Mouse (Mus musculus) liver, embryonic 14.5 days (tissue): ENCODE measurements around the gene Il31ra. TPM values are rescaled to one million over a fixed set of nuclear protein-coding genes. Genes with fewer than 3 reads are reported as not detected.

Experiments used
- ATAC-seq: fragments of 200-750 bp; cut with Nextera tagmentation; 2 replicates; pipeline ENCODE4 v1.8.0; 2017; ENCODE audit warnings: moderate number of reproducible peaks, mild to moderate bottlenecking, moderate library complexity; ENCODE audit not compliant: insufficient read depth
- DNase-seq, 3 experiments: peaks; one replicate each; pipeline ENCODE4 v3.0.0-alpha.2; 2012 to 2013; ENCODE audit warnings: low read depth in 3 of 3, low spot score in 3 of 3
- H3K27ac ChIP-seq: fragments of 300-500 bp; sonication (generic); 2 replicates; pipeline ENCODE4 v1.5.1; 2014; ENCODE audit warnings: moderate library complexity, mild to moderate bottlenecking, control low read depth, inconsistent platforms
- H3K27me3 ChIP-seq: fragments of 300-500 bp; sonication (generic); 2 replicates; pipeline ENCODE4 v1.6.1; 2014; ENCODE audit warnings: mild to moderate bottlenecking, low read length, moderate library complexity; ENCODE audit not compliant: control insufficient read depth, insufficient read depth
- H3K36me3 ChIP-seq: fragments of 300-500 bp; sonication (generic); replicated peaks from 2 replicates; pipeline ENCODE4 v1.6.1; 2014; ENCODE audit warnings: low read depth; ENCODE audit not compliant: control insufficient read depth, insufficient read depth
- H3K4me1 ChIP-seq, 2 experiments: fragments of 200-500 bp in 1 of 2; fragments of 300-500 bp in 1 of 2; sonication (generic) in 1 of 2; replicated peaks; 2 replicates each; pipeline ENCODE4 v1.6.1; 2012 to 2014; ENCODE audit warnings: antibody characterized with exemption in 1 of 2, inconsistent platforms in 1 of 2, low read length in 1 of 2; ENCODE audit not compliant: control insufficient read depth in 2 of 2, insufficient read depth in 2 of 2
- H3K4me2 ChIP-seq: fragments of 300-500 bp; sonication (generic); 2 replicates; pipeline ENCODE4 v1.6.1; 2014; ENCODE audit warnings: low read depth, mild to moderate bottlenecking, control low read depth, moderate library complexity
- H3K4me3 ChIP-seq, 2 experiments: fragments of 200-500 bp in 1 of 2; fragments of 300-500 bp in 1 of 2; sonication (generic) in 1 of 2; 2 replicates each; pipeline ENCODE4 v1.5.1; 2012 to 2014; ENCODE audit warnings: low read depth in 2 of 2, low read length in 2 of 2, mild to moderate bottlenecking in 2 of 2, control low read depth in 1 of 2, inconsistent platforms in 1 of 2, moderate library complexity in 1 of 2; ENCODE audit not compliant: insufficient read depth in 1 of 2
- H3K9ac ChIP-seq: fragments of 300-500 bp; sonication (generic); replicated peaks from 2 replicates; pipeline ENCODE4 v1.6.1; 2014; ENCODE audit warnings: mild to moderate bottlenecking, control low read depth, moderate library complexity
- H3K9me3 ChIP-seq: fragments of 300-500 bp; sonication (generic); 2 replicates; pipeline ENCODE4 v1.6.1; 2016; ENCODE audit warnings: low read length, mixed read lengths; ENCODE audit not compliant: control insufficient read depth
- CTCF ChIP-seq: IDR thresholded peaks from 2 replicates; pipeline ENCODE4 v1.5.1; 2016; ENCODE audit warnings: antibody characterized with exemption, low read depth, control low read depth
- EP300 ChIP-seq: IDR thresholded peaks from 2 replicates; pipeline ENCODE4 v1.6.1; 2016; ENCODE audit warnings: antibody characterized with exemption, low read depth
- WGBS: fragments of 180-500 bp; shearing (Covaris S2); extraction: QIAGEN DNeasy Blood & Tissue Kit; methylation state at CpG from one replicate; pipeline ENCODE4 v1.1.7; 2014; ENCODE audit not compliant: insufficient replicate concordance; 5-methylcytosine and 5-hydroxymethylcytosine counted together
- polyA plus RNA-seq, 2 experiments: library from polyadenylated mRNA; depleted of rRNA in 1 of 2; stranded (reverse) in 1 of 2; unstranded in 1 of 2; fragments of >200 nt; fragmentation: Nextera tagmentation in 1 of 2; extraction: Ambion mirVana in 1 of 2; gene quantifications; 2 replicates each; pipeline versions ENCODE4 v1.2.1 to v1.2.3; 2012 to 2014

Il31ra gene
- polyA plus RNA-seq, 2 experiments, result 0.04 TPM; not detected in 1

- no peaks in the 10 kb centered on the region for H3K9me3 ChIP-seq
- ATAC-seq (no peak), DNase-seq (no peak)
- 28% methylated on average over 1 of the region's 1 CpGs for WGBS
- H3K4me1 ChIP-seq, result peaks cover 0 to 3% of the 10 kb centered on the region in 2 experiments; a peak in 1 of 4 replicates
- H3K36me3 ChIP-seq, result no peaks in the 10 kb centered on the region; the same call in 1 of the 2 replicates
- H3K4me3 ChIP-seq, result no peak overlapping the region
- H3K4me2 ChIP-seq, result no peak overlapping the region
- no peak overlapping the region for H3K9ac ChIP-seq
- TF ChIP-seq EP300 (no peak), CTCF (no peak)
- H3K27me3 ChIP-seq, result no peaks in the 10 kb centered on the region
- no peak overlapping the region for H3K27ac ChIP-seq
These were observed 101.9 kb downstream of the Il31ra start for GRCm38 (mm10) chr13:112492285-112492678.

- no peak for DNase-seq
- 74% methylated on average over 14 of the region's 14 CpGs for WGBS
- no peak overlapping the region for H3K27ac ChIP-seq
- H3K4me1 ChIP-seq, result peaks cover 0 to 3% of the 10 kb centered on the region in 2 experiments; a peak in 1 of 4 replicates
- H3K4me3 ChIP-seq, result no peak overlapping the region
- no peak for ATAC-seq
- TF ChIP-seq EP300 (no peak), CTCF (no peak)
- H3K36me3 ChIP-seq, result no peaks in the 10 kb centered on the region; the same call in 1 of the 2 replicates
- H3K9me3 ChIP-seq, result no peaks in the 10 kb centered on the region
- H3K4me2 ChIP-seq, result no peak overlapping the region
- no peak overlapping the region for H3K9ac ChIP-seq
- H3K27me3 ChIP-seq, result no peaks in the 10 kb centered on the region
These were observed 102.4 kb downstream of the Il31ra start for GRCm38 (mm10) chr13:112491636-112492284.

- Histone ChIP-seq H3K4me3 (no peak overlapping the region), H3K27ac (no peak overlapping the region), H3K9ac (no peak overlapping the region), H3K36me3 (no peaks in the 10 kb centered on the region; the same call in 1 of the 2 replicates), H3K9me3 (no peaks in the 10 kb centered on the region), H3K27me3 (no peaks in the 10 kb centered on the region), H3K4me2 (no peak overlapping the region), H3K4me1 (peaks cover 0 to 3% of the 10 kb centered on the region in 2 experiments; a peak in 1 of 4 replicates)
- ATAC-seq, result no peak
- peak in 1 of 3 experiments; percentile 6 for DNase-seq
- TF ChIP-seq EP300, result no peak
- TF ChIP-seq CTCF, result no peak
- WGBS, result 38% methylated on average over 3 of the region's 3 CpGs
These were observed 104.1 kb downstream of the Il31ra start for GRCm38 (mm10) chr13:112490036-112490435.

GRCm38 (mm10) chr13:112486676-112487075 lies 107.5 kb downstream of the Il31ra start:
- no peaks in the 10 kb centered on the region for H3K27me3 ChIP-seq
- peaks cover 0 to 3% of the 10 kb centered on the region in 2 experiments; a peak in 1 of 4 replicates for H3K4me1 ChIP-seq
- TF ChIP-seq EP300 (no peak), CTCF (no peak)
- no peak overlapping the region for H3K27ac ChIP-seq
- no peak overlapping the region for H3K4me3 ChIP-seq
- H3K9ac ChIP-seq, result no peak overlapping the region
- H3K9me3 ChIP-seq, result no peaks in the 10 kb centered on the region
- WGBS, result 74% methylated on average over 5 of the region's 5 CpGs
- no peak overlapping the region for H3K4me2 ChIP-seq
- DNase-seq, result no peak
- no peak for ATAC-seq
- no peaks in the 10 kb centered on the region; the same call in none of the 2 replicates for H3K36me3 ChIP-seq

GRCm38 (mm10) chr13:112486236-112486635 lies 107.9 kb downstream of the Il31ra start:
- no peak for TF ChIP-seq CTCF
- no peak for TF ChIP-seq EP300
- WGBS, result 68% methylated on average over 5 of the region's 5 CpGs
- no peak for DNase-seq

More at GRCm38 (mm10) chr13:112486236-112486635, 107.9 kb downstream of the Il31ra start:
- H3K4me2 ChIP-seq, result no peak overlapping the region
- no peak overlapping the region for H3K4me3 ChIP-seq
- H3K27ac ChIP-seq, result no peak overlapping the region
- no peaks in the 10 kb centered on the region for H3K27me3 ChIP-seq
- no peak overlapping the region for H3K9ac ChIP-seq
- peaks cover 0 to 3% of the 10 kb centered on the region in 2 experiments; a peak in 1 of 4 replicates for H3K4me1 ChIP-seq
- no peaks in the 10 kb centered on the region; the same call in none of the 2 replicates for H3K36me3 ChIP-seq
- ATAC-seq, result no peak
- H3K9me3 ChIP-seq, result no peaks in the 10 kb centered on the region
